Mouse (Mus musculus) spleen, postnatal 4 days (tissue): Measurements from ENCODE around the gene Ogfod3.

Source experiments
- DNase-seq, 2 experiments: peaks; one replicate each; pipeline ENCODE4 v3.0.0; 2022; ENCODE audit warnings: low spot score in 2 of 2

The Ogfod3 gene

DNA sequence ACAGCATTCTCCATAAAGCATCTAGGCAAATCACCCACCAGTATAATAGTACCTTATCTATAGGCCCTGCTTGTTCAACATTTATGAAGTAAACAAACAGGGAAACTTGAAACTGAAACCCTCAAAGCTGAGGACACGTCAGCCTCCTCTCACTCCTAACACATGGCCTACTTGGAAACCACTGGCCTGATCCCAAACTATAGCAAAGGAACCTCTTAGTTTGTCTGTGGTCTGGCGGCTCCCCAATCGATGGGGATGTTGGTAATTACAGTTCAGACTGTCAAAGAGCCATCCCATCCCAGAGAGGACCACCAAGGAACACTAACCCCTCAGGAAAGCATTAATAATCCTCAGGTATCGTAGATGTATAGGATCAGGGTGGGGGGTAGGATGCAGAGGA, 4.7 kb downstream of the Ogfod3 start:
- no peak for DNase-seq

DNA sequence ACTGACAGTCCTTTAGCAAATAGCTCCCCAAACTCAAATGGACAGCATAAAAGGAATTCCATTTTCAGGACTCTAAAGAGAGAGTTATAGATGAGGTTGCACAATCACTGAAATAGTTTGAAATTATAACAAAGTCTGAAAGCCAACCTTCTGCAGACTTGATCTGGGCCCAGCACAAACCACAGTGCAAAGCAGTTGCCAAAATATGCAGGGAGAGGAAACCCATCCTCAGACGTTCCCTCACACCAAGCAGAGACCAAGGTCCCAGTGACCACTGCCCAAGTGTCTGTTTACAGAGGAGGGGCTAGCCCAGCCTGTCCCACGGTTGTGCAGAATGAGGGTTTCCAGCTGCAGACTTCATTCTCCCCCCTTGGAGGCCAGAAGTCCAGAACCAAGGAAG, 5.9 kb downstream of the Ogfod3 start:
- DNase-seq: no peak

DNA sequence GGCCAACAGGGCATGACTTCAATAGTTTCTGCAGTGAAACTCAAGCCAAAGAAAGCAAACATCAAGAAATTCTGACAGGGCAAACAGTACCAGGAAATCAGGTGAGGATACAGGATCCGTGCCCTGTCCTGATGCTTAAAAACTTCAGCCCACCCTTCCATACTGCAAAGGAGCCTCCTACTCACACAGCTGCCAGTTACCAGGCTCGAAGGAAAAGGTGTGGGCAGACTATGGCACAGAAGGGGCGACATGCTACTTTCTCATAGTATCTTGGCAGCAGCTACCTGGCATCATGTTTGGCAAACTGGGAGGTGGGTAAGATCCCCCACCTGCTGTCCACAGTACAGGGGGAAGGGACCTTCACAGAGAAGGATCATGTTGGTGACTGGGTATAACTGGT, 11.1 kb downstream of the Ogfod3 start:
- no peak for DNase-seq

DNA sequence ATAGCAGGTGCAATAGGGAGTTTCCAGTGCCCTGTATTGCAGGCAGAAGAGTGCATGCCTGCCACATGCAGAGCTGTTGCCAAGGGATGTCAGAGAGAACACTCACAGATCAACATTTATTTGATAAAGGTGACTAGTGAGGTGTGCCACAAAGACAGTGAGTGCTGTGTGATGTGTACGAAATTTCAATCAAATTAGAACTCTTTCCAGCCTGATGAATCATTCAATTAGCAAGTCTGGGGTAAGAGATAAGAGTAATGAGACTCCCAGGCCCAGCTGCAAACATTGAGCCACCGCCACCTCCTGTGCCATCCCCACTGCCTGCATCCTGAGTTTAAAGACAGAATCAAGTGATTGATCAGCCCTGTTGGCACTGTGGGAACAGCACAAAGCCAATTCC, 11.8 kb downstream of the Ogfod3 start:
- no peak for DNase-seq

DNA sequence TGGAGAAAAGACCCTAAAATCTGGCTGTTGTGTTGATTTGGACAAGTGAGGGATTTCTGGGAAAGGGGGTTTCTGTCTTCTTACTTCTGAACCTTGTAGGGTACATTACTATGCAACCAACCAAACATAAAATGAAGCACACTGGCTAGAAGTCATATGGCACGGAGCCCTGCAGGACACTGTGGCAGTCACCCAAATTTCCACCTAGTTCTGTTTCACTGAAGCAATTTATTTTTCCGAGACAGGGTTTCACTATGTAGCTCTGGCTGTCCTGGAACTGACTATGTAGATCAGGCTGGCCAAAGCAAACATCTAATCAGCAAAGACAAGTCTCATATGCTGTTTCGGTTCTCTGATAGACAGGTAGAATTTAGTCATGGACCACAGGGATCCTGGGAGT, 14.8 kb downstream of the Ogfod3 start:
- no peak for DNase-seq

DNA sequence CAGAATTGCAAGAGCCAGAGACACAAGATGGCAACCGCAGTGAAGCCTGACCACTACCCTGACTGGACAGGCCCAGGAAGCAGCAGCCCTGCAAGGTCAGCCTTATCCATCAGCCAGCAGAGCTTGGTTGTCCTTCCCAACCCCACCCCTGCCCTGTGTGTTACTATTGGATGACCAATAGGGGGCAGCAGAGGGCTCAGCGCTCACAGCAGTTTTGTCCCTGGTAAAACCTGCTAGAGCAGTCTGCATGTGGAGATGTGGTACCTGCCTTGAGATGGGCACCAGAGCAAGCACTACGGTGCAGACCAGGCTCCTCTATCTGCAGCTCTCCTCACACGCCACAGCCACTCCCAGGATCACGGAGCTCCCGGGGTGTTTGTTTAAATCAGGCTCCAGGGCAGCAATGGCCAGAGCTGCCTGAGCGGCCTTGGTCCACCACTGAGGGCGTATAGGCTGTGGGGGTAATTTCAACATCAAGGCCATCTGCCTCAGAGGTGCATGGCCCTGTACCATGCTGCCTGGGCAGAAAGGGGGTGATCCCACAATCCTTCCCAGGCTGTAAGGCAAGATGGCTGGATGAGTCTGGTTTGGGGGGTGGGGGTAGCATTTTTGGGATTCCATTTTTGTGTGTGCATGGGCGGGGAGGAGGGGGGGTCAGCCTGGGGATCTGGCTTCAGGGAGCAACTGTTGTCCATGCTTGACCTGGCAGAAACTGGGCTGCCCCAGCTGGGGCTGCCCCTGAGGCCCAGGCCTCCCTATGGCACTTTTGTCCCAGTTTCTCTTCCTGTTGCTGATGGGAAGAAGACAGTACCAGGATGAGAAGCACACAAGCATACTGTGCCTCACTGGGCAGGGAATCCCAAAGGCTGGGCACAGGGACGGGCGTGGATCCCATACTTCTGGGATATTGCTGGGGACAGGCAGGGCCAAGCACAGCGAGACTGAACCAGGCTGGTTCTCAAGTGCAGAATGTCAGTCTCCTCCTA, 27.9 kb downstream of the Ogfod3 start:
- peak; percentile 34 to 79 for DNase-seq

DNA sequence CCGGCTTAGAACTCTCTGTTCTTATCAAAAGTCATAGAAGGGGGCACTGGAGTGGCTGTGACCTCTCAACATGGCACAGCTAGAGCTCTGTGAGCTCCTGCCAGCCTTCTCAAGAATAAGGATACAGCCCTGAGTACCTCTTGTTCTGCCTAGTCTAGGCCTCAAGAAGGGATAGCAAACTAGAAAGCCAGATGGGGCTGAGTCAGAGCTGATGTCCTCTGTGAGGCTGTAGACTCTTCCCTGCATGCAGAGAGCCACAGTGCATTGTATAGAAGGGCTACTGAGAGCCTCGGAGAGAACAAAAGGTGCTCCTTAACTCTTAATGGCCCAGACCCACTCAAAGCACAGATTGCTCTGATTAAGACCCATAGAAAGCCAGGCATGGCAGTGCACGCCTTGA, 30.3 kb downstream of the Ogfod3 start:
- DNase-seq: no peak

DNA sequence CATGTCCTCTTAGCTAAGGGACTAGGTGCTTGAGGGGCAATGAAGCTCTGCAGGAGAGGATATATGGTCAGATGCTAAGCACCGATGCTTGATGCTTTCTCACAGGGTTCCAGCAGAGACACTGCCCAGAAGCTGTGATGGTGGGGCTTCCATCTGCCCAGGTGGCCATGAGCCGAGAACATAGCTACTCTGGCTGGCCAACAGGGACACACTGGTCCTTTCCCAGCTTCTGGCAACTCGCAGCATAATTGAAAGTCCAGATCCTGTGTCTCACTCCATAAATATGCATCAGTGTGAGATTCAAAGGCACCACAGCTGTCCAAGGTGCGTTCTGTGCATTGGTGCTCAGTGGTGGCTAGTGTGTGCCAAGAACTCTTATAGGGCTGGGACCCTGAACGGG, 31.3 kb downstream of the Ogfod3 start:
- DNase-seq: no peak

DNA sequence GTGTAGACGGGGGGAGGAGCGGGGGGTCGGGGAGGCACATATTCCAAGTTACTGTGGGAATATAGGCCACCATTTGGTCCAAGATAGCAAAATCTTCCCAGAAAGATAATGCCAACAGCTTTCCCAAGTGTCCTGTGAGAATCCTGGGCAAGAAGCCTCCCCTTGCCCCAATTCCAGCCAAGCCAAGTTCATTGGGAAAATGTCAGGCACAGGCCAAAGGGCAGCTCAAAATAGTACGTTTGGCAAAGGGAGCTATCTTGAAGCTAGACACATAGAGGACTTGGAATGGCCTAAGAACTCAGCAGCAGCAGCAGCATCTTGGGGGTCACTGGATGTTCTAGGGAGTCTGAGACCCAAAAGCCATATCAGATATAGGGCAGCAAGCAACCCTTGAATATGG, 40.8 kb downstream of the Ogfod3 start:
- no peak for DNase-seq

DNA sequence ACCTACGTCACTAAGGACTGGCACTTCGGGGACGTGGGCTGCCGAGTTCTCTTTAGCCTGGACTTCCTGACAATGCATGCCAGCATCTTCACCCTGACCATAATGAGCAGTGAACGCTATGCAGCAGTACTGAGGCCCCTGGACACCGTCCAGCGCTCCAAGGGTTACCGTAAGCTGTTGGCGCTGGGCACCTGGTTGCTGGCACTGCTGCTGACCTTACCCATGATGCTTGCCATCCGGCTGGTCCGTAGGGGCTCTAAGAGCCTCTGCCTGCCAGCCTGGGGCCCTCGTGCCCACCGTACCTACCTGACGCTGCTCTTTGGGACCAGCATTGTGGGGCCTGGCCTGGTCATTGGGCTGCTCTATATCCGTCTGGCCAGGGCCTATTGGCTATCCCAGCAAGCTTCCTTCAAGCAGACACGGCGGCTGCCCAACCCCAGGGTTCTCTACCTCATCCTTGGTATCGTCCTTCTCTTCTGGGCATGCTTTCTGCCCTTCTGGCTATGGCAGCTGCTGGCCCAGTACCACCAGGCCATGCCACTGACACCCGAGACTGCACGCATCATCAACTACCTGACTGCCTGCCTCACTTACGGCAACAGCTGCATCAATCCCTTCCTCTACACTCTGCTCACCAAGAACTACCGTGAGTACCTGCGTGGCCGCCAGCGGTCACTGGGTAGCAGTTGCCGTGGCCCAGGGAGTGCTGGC, 43.7 kb downstream of the Ogfod3 start:
- no peak for DNase-seq

DNA sequence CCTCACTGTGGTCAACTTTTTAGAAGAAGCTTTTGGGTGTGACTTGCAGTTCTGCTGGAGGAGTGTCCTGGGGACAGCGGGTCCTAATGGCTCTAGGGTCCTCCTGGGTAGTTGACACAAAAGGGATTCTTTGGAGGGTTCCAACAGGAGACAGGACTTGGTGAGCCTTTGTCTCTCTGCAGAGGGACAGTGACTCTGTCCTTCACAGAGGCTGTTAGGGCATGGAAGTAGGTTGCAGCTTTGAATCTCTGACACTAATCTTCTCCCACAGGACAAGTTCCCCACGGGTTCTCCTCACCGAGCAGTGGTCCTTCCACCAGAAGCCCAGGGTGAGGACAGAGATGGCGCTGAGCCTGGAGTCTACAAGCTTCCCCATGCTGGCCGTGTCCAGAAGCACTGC, 44.5 kb downstream of the Ogfod3 start, which contains the start of gene Uts2r:
TSS of gene Uts2r (plus strand) at position 301 of the 400 bp plus-strand sequence.
- no peak for DNase-seq

DNA sequence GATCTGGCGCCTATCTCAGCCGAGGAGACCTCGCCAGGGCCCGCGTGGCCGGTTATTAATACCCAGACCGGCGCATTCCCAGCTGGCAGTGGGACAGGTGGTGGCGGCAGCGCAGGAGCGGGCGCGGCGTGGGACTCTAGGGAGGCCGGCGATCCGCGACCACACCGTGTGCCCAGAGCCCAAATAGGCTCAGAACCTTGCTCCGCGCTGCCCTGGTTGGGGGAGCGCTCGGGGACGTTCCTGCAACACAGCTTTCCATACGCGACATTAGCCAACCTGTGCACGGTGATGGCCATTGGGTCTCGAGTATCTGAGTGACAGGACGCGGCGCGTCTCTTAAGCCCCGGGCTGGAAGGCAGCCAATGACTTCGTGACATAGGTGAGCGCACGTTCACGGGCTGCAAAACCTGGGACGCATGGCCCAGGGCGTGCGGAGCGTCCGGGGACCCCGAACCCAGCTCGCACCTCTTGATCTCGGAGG, 48.1 kb downstream of the Ogfod3 start:
- no peak for DNase-seq

DNA sequence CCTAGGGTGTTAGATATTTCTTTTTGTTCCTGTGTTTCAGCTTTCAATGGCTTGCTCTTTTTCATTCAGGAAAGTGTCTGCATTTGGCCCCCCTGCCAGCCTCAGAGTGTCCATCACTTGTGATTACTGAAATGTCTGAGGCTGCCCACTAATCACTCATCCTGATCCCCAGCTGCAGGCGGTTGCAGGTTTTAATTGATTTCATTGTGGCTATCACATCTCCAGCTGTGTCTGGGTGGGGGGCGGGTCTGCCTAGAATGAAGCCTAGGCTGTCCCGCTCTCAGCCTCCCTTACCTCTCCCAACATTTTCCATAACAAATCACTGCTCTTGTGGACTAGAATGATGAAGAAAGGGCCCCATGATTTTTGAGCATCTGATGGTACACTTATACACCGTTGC, 50.3 kb downstream of the Ogfod3 start:
- DNase-seq: no peak

DNA sequence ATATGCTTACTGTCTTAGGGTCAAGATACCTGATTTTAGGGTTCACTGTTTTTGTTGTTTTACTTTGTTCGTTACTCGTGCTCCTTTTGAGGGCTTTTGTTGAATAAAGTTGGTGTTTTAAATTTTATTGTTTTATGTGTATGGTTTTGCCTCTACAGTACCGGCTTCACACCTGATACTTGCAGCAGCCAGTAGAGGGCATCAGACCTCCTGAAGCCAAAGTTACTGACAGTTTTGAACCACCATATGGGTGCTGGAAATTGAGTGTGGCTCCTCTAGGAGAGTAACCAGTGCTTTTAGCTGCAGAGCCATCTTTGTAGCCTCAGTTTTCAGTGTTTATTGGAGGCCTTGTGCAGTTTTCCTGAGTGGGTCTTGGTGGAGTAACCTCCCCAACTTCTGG, 56.3 kb downstream of the Ogfod3 start:
- no peak for DNase-seq

DNA sequence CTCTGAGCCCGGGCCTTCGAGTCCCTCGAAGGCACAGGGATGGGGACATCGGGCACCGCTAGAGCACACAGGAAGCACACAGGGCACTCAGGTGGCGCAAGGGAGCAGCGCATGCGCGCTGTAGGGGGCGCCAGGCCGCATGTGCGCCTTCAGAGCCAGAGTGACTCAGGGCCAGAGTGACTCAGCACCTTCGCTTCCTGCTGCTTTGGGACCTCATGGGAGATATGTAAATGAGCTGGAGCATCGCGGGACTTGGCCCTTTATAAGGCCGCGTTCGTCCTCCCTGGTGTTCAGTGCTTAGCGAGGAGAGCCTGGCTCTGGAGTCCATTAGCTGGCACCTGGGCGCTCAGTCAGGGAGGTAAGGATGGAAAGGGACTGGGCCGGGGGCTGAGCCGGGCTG, 58.6 kb downstream of the Ogfod3 start, which contains the start of gene Tex19.1:
TSS of gene Tex19.1 (plus strand) at position 279 of the 400 bp plus-strand sequence.
- DNase-seq: no peak

DNA sequence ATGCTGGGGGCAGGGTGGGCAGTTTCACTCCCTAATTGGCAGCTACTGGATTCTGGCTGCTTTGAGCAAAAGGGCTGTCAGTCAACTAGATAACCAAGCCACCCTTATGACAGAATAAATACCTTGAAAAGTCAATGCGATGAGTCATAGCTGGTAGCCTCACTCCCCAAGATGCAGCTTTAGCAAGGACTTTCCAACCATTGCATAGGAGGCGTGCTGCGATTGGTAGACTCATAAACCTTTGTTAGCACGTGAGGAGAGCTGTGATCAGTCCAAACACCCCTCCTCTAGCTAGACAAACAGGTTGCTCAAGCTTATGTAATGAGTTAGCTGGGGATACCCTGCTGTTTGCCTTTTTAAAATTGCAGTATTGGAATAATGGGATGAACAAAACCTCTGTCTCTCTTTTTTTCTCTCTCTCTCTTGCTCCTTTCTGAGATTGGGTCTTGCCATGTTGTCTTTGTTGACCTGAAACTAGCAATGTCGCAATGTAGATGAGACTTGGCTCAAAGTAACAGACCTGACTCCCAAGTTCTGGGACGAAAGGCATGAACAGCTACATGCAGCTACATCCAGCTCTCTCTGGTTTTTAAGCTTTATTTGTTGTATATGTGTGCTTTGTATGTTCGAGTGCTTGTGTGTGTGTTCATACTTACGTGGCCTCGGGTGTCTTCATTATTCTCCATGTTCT, 61.0 kb downstream of the Ogfod3 start:
- no peak for DNase-seq

DNA sequence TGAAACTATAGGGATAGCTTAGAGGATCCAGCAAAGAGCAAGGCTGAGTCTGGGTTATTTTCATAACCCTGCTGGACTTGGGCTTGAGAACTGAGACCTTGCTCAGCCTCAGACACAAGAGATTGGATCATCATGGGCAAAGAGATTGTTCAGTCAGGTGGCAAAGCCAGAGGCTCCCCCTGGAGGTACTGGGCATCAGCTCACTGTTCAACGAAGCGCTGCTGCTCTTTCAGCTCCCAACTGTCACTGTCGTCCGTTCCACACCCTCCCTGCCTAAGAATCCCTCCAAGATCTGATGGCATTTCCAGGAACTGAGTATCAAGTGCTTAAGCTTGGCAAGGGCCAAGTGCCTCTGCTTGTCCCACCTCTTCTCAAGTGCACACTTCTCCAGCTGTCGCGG, 65.8 kb downstream of the Ogfod3 start:
- DNase-seq: no peak

DNA sequence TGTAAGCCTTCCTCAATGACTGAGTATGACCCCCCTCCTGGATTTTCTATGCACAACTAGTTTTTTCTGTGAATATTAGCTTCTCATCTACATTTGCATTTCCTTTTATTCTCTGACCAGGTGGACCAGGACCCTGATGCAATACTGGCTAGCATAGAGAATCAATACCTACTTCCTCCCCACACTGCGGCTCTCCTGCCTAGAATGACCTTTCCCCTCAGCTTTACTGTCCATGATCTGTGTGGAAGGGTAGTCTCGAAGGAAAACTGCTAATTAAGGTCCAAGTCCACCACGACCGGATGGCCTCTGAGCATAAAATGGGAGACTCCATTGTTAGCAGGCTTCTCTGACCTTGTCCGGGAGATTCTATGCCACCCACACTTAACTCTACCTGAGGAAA, 66.8 kb downstream of the Ogfod3 start:
- no peak for DNase-seq

DNA sequence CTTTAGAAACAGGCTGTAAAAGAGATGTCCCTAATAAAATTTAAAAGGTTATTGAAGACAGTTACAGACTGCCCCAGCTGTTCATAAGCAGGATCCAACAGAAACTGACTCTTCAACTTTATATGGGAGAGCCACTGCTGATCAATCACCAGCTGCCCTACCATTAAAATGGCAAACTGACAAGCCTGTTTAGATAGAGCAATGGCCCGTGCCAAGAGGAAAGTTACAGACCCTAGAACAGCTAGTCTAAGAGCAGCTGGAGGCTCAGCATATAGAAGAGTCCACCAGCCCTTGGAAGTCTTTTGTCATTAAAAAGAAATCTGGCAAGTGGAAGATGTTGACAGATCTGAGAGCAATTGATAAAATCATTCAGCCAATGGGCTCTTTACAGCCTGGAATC, 69.9 kb downstream of the Ogfod3 start:
- DNase-seq: no peak

DNA sequence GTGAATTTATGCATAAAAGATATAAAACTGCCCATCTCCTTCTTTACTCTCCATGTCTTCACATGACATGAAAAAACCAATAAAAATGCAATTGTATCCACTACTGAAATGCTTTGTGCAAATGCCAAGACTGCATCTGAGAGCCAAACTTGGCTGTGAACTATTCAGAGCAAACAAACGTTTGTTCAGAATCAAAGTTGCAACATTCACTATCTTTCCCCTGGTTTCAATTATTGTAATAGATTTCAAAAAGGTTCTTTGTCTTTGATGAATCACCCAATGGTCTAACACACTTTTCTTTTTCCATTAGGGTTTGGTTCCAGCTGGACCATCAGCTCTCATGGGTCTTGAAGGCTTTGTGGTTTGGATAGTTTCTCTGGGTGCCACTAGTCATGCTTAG, 74.9 kb downstream of the Ogfod3 start:
- no peak for DNase-seq
